Mouse (Mus musculus): ENCODE results near the gene Cpa1. TPM values are rescaled to one million over a fixed set of nuclear protein-coding genes. Genes with fewer than 3 reads are reported as not detected.

The Cpa1 gene
- polyA plus RNA-seq, 1 experiment from 2014 or later, result 10.4 TPM

- H3K4me3 ChIP-seq (ENCODE audit: low read depth, low read length), result no peak overlapping the region
- no peak overlapping the region for H3K9ac ChIP-seq (ENCODE audit: low read depth, low read length)
- no peaks in the 10 kb centered on the region for H3K9me3 ChIP-seq (replicated peaks; ENCODE audit: control insufficient read depth, low read length)
- H3K4me1 ChIP-seq (ENCODE audit: control insufficient read depth, low read depth, low read length), result no peaks in the 10 kb centered on the region
- 64% methylated on average over 4 of the region's 4 CpGs for WGBS (ENCODE audit: insufficient replicate concordance)
- no peaks in the 10 kb centered on the region for H3K36me3 ChIP-seq (ENCODE audit: control insufficient read depth, insufficient read depth)
- H3K4me2 ChIP-seq (ENCODE audit: low read depth, low read length), result no peak overlapping the region
- H3K27ac ChIP-seq (ENCODE audit: low read length), result no peak overlapping the region
- H3K27me3 ChIP-seq (ENCODE audit: control insufficient read depth, insufficient read depth, low read depth, low read length), result no peaks in the 10 kb centered on the region
- no peak for ATAC-seq (ENCODE audit: low read depth)
These were observed 33.9 kb upstream of the Cpa1 start for GRCm38 (mm10) chr6:30605111-30605510.

GRCm38 (mm10) chr6:30605672-30606071 is 33.3 kb upstream of the Cpa1 start:
- H3K4me2 ChIP-seq (ENCODE audit: low read depth, low read length), result no peak overlapping the region

GRCm38 (mm10) chr6:30610710-30611109 is 28.3 kb upstream of the Cpa1 start, which contains the start of gene Cpa5:
Gene Cpa5 (plus strand): TSS chr6:30611010.
- Histone ChIP-seq H3K9me3 (replicated peaks; ENCODE audit: control insufficient read depth, low read length) (no peaks in the 10 kb centered on the region), H3K36me3 (ENCODE audit: control insufficient read depth, insufficient read depth) (no peaks in the 10 kb centered on the region), H3K4me2 (ENCODE audit: low read depth, low read length) (no peak within 1 kb of the TSS), H3K4me1 (ENCODE audit: control insufficient read depth, low read depth, low read length) (no peaks in the 10 kb centered on the region), H3K9ac (ENCODE audit: low read depth, low read length) (no peak within 1 kb of the TSS), H3K27ac (ENCODE audit: low read length) (no peak within 1 kb of the TSS), H3K4me3 (ENCODE audit: low read depth, low read length) (no peak within 1 kb of the TSS), H3K27me3 (ENCODE audit: control insufficient read depth, insufficient read depth, low read depth, low read length) (no peaks in the 10 kb centered on the region; the same call in 1 of the 2 replicates)
- ATAC-seq (ENCODE audit: low read depth), result no peak
- WGBS (ENCODE audit: insufficient replicate concordance), result 82% methylated on average over 7 of the region's 7 CpGs

More at GRCm38 (mm10) chr6:30605672-30606071, 33.3 kb upstream of the Cpa1 start:
- no peak overlapping the region for H3K4me3 ChIP-seq (ENCODE audit: low read depth, low read length)
- H3K9me3 ChIP-seq (replicated peaks; ENCODE audit: control insufficient read depth, low read length), result no peaks in the 10 kb centered on the region
- H3K9ac ChIP-seq (ENCODE audit: low read depth, low read length), result no peak overlapping the region
- no peaks in the 10 kb centered on the region for H3K36me3 ChIP-seq (ENCODE audit: control insufficient read depth, insufficient read depth)
- H3K4me1 ChIP-seq (ENCODE audit: control insufficient read depth, low read depth, low read length), result no peaks in the 10 kb centered on the region
- no peak overlapping the region for H3K27ac ChIP-seq (ENCODE audit: low read length)
- no peak for ATAC-seq (ENCODE audit: low read depth)
- 23% methylated on average over 5 of the region's 5 CpGs for WGBS (ENCODE audit: insufficient replicate concordance)
- no peaks in the 10 kb centered on the region for H3K27me3 ChIP-seq (ENCODE audit: control insufficient read depth, insufficient read depth, low read depth, low read length)

- no peak overlapping the region for H3K4me3 ChIP-seq (ENCODE audit: low read depth, low read length)
- ATAC-seq (ENCODE audit: low read depth), result no peak
- no peak overlapping the region for H3K27ac ChIP-seq (ENCODE audit: low read length)
- no peaks in the 10 kb centered on the region for H3K4me1 ChIP-seq (ENCODE audit: control insufficient read depth, low read depth, low read length)
- H3K9me3 ChIP-seq (replicated peaks; ENCODE audit: control insufficient read depth, low read length), result no peaks in the 10 kb centered on the region
- no peaks in the 10 kb centered on the region; the same call in 1 of the 2 replicates for H3K27me3 ChIP-seq (ENCODE audit: control insufficient read depth, insufficient read depth, low read depth, low read length)
- 68% methylated on average over 5 of the region's 5 CpGs for WGBS (ENCODE audit: insufficient replicate concordance)
- H3K36me3 ChIP-seq (ENCODE audit: control insufficient read depth, insufficient read depth), result no peaks in the 10 kb centered on the region
- no peak overlapping the region for H3K9ac ChIP-seq (ENCODE audit: low read depth, low read length)
- H3K4me2 ChIP-seq (ENCODE audit: low read depth, low read length), result no peak overlapping the region
These were observed 27.8 kb upstream of the Cpa1 start for GRCm38 (mm10) chr6:30611212-30611611.

- ATAC-seq (ENCODE audit: low read depth), result no peak
- Histone ChIP-seq H3K4me2 (ENCODE audit: low read depth, low read length) (no peak overlapping the region), H3K27ac (ENCODE audit: low read length) (no peak overlapping the region), H3K27me3 (ENCODE audit: control insufficient read depth, insufficient read depth, low read depth, low read length) (peaks cover 4% of the 10 kb centered on the region; the same call in 1 of the 2 replicates), H3K4me1 (ENCODE audit: control insufficient read depth, low read depth, low read length) (peaks cover 4% of the 10 kb centered on the region; the same call in 1 of the 2 replicates), H3K9ac (ENCODE audit: low read depth, low read length) (no peak overlapping the region), H3K36me3 (ENCODE audit: control insufficient read depth, insufficient read depth) (no peaks in the 10 kb centered on the region), H3K4me3 (ENCODE audit: low read depth, low read length) (no peak overlapping the region), H3K9me3 (replicated peaks; ENCODE audit: control insufficient read depth, low read length) (no peaks in the 10 kb centered on the region)
- WGBS (ENCODE audit: insufficient replicate concordance), result 65% methylated on average over 6 of the region's 6 CpGs
These were observed 24.8 kb upstream of the Cpa1 start for GRCm38 (mm10) chr6:30614251-30614650.

- no peak for ATAC-seq (ENCODE audit: low read depth)
- H3K27ac ChIP-seq (ENCODE audit: low read length), result no peak overlapping the region
- WGBS (ENCODE audit: insufficient replicate concordance), result 26% methylated on average over 4 of the region's 4 CpGs
These were observed 23.3 kb upstream of the Cpa1 start for GRCm38 (mm10) chr6:30615741-30616140.

GRCm38 (mm10) chr6:30616491-30616941 is 22.5 kb upstream of the Cpa1 start:
- 6% methylated on average over 8 of the region's 8 CpGs for WGBS (ENCODE audit: insufficient replicate concordance)
- Histone ChIP-seq H3K4me2 (ENCODE audit: low read depth, low read length) (no peak overlapping the region), H3K9me3 (replicated peaks; ENCODE audit: control insufficient read depth, low read length) (no peaks in the 10 kb centered on the region), H3K36me3 (ENCODE audit: control insufficient read depth, insufficient read depth) (no peaks in the 10 kb centered on the region), H3K27me3 (ENCODE audit: control insufficient read depth, insufficient read depth, low read depth, low read length) (peaks cover 4% of the 10 kb centered on the region), H3K9ac (ENCODE audit: low read depth, low read length) (no peak overlapping the region), H3K4me1 (ENCODE audit: control insufficient read depth, low read depth, low read length) (peaks cover 4% of the 10 kb centered on the region; the same call in 1 of the 2 replicates), H3K27ac (ENCODE audit: low read length) (no peak overlapping the region), H3K4me3 (ENCODE audit: low read depth, low read length) (no peak overlapping the region)
- no peak for ATAC-seq (ENCODE audit: low read depth)

More at GRCm38 (mm10) chr6:30615741-30616140, 23.3 kb upstream of the Cpa1 start:
- H3K4me3 ChIP-seq (ENCODE audit: low read depth, low read length), result no peak overlapping the region
- H3K4me1 ChIP-seq (ENCODE audit: control insufficient read depth, low read depth, low read length), result peaks cover 4% of the 10 kb centered on the region; the same call in 1 of the 2 replicates
- H3K27me3 ChIP-seq (ENCODE audit: control insufficient read depth, insufficient read depth, low read depth, low read length), result peaks cover 4% of the 10 kb centered on the region
- no peaks in the 10 kb centered on the region for H3K36me3 ChIP-seq (ENCODE audit: control insufficient read depth, insufficient read depth)
- no peak overlapping the region for H3K9ac ChIP-seq (ENCODE audit: low read depth, low read length)
- H3K4me2 ChIP-seq (ENCODE audit: low read depth, low read length), result no peak overlapping the region
- no peaks in the 10 kb centered on the region for H3K9me3 ChIP-seq (replicated peaks; ENCODE audit: control insufficient read depth, low read length)

GRCm38 (mm10) chr6:30617020-30617958 is 21.7 kb upstream of the Cpa1 start:
- Histone ChIP-seq H3K4me2 (ENCODE audit: low read depth, low read length) (no peak overlapping the region), H3K9ac (ENCODE audit: low read depth, low read length) (no peak overlapping the region), H3K36me3 (ENCODE audit: control insufficient read depth, insufficient read depth) (no peaks in the 10 kb centered on the region), H3K4me1 (ENCODE audit: control insufficient read depth, low read depth, low read length) (peaks cover 4% of the 10 kb centered on the region; the same call in 1 of the 2 replicates), H3K27me3 (ENCODE audit: control insufficient read depth, insufficient read depth, low read depth, low read length) (peaks cover 4% of the 10 kb centered on the region), H3K9me3 (replicated peaks; ENCODE audit: control insufficient read depth, low read length) (no peaks in the 10 kb centered on the region), H3K27ac (ENCODE audit: low read length) (no peak overlapping the region), H3K4me3 (ENCODE audit: low read depth, low read length) (no peak overlapping the region)
- 4% methylated on average over 13 of the region's 13 CpGs for WGBS (ENCODE audit: insufficient replicate concordance)
- no peak for ATAC-seq (ENCODE audit: low read depth)

All from liver, embryonic 16.5 days (tissue).